Mouse (Mus musculus): ENCODE data around the gene Ssc4d. TPM values are rescaled to one million over a fixed set of nuclear protein-coding genes. Genes with fewer than 3 reads are reported as not detected.
A peak's percentile ranks its signal among the peaks of the same experiment; 100 is the strongest.

Ssc4d gene
- polyA plus RNA-seq, 2 experiments: 2.6 to 6.6 TPM

DNA sequence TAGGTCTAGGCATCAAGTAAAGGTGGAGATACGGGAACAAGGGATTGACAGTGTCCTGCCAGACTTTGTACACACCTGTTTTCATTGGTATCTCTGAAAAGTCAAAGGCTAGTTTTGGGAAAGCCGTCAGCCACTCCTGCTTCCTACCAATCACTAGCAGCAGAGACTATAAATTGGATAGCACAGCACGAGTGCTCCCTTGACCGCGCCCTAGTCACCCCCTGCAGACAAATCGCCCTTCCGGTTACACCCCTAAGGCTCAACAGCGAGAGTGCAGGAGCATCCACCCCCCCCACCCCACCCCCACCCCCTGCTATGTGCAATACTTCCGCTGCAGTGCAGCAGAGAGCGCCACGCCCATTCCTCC lies 12.2 kb downstream of the Ssc4d start:
- Histone ChIP-seq H3K4me1 (ENCODE audit: control insufficient read depth, insufficient read depth, low read length) (peaks cover 21% of the 10 kb centered on the region), H3K9me3 (ENCODE audit: control insufficient read depth, low read length) (no peaks in the 10 kb centered on the region), H3K9ac (ENCODE audit: low read depth, low read length, severe bottlenecking) (peak overlapping the region; percentile 38; the same call in 1 of the 2 replicates), H3K4me3 (replicated peaks; ENCODE audit: low read length) (peak overlapping the region; percentile 67), H3K36me3 (ENCODE audit: control insufficient read depth, insufficient read depth, low read length) (no peaks in the 10 kb centered on the region), H3K27ac (replicated peaks; ENCODE audit: low read depth, low read length) (peak overlapping the region; percentile 92), H3K27me3 (ENCODE audit: control insufficient read depth, insufficient read depth, low read length) (no peaks in the 10 kb centered on the region), H3K4me2 (replicated peaks; ENCODE audit: low read depth, low read length, severe bottlenecking) (peak overlapping the region; percentile 93)
- DNase-seq (ENCODE audit: low spot score) (no peak), ATAC-seq (ENCODE audit: low FRiP score, low read depth) (no peak)
- WGBS: under 1% methylated on average over 11 of the region's 11 CpGs
- no peak for TF ChIP-seq POLR2A (IDR thresholded peaks at IDR 0.05; ENCODE audit: borderline replicate concordance, extremely low read depth, insufficient read depth, insufficient read length)

DNA sequence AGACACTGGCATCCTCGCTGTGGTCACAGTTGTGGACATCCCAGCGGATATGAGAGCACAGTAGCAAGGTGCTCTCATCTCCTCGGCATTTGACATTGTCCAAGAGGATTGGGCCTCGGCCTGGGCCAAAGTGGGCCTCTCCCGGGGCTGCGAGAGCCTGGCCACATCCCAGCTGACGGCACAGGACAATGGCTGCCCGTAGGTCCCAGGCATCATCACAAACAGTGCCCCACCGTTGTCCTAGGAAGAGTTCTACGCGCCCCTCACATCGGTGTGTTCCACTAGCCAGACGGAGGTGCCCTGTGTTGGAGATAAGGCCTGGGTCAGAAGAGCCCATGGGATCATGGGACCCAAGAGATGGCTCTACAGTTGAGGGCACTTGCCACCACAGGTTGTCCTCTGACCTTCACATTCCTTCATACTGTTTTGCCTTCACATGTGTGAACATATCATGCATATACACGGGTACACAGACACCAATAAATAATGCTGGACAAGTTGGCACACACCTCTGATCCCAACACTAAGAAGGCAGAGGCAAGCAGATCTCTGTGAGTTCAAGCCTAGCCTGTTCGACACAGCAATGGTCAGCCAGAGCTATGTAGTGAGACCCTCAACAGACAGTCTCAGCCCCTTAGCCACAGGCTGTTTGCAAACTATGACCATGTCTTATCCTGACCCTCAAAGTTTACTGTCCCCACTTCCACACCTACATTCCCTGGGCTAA lies 13.3 kb downstream of the Ssc4d start:
- no peak for DNase-seq (ENCODE audit: low spot score)
- H3K4me3 ChIP-seq (replicated peaks; ENCODE audit: low read length): 0 out of 2 replicates have a peak overlapping the region, but pooled peaks have one; percentile 67
- WGBS: 96% methylated on average over 15 of the region's 15 CpGs
- no peak for ATAC-seq (ENCODE audit: low FRiP score, low read depth)
- peak overlapping the region; percentile 92; the same call in 1 of the 2 replicates for H3K27ac ChIP-seq (replicated peaks; ENCODE audit: low read depth, low read length)
- no peak overlapping the region for H3K9ac ChIP-seq (ENCODE audit: low read depth, low read length, severe bottlenecking)
- no peaks in the 10 kb centered on the region for H3K36me3 ChIP-seq (ENCODE audit: control insufficient read depth, insufficient read depth, low read length)
- no peaks in the 10 kb centered on the region for H3K27me3 ChIP-seq (ENCODE audit: control insufficient read depth, insufficient read depth, low read length)
- H3K4me1 ChIP-seq (ENCODE audit: control insufficient read depth, insufficient read depth, low read length): peaks cover 25% of the 10 kb centered on the region
- H3K9me3 ChIP-seq (ENCODE audit: control insufficient read depth, low read length): no peaks in the 10 kb centered on the region
- 0 out of 2 replicates have a peak overlapping the region, but pooled peaks have one; percentile 7 for H3K4me2 ChIP-seq (replicated peaks; ENCODE audit: low read depth, low read length, severe bottlenecking)
- TF ChIP-seq POLR2A (IDR thresholded peaks at IDR 0.05; ENCODE audit: borderline replicate concordance, extremely low read depth, insufficient read depth, insufficient read length): no peak

- no peak overlapping the region for H3K27ac ChIP-seq (replicated peaks; ENCODE audit: low read depth, low read length)
- DNase-seq (ENCODE audit: low spot score): no peak
- H3K4me1 ChIP-seq (ENCODE audit: control insufficient read depth, insufficient read depth, low read length): peaks cover 19% of the 10 kb centered on the region
- H3K4me2 ChIP-seq (replicated peaks; ENCODE audit: low read depth, low read length, severe bottlenecking): no peak overlapping the region
- no peaks in the 10 kb centered on the region for H3K36me3 ChIP-seq (ENCODE audit: control insufficient read depth, insufficient read depth, low read length)
- 94% methylated on average over 7 of the region's 7 CpGs for WGBS
- no peak for ATAC-seq (ENCODE audit: low FRiP score, low read depth)
- H3K9ac ChIP-seq (ENCODE audit: low read depth, low read length, severe bottlenecking): no peak overlapping the region
- H3K9me3 ChIP-seq (ENCODE audit: control insufficient read depth, low read length): no peaks in the 10 kb centered on the region
- H3K27me3 ChIP-seq (ENCODE audit: control insufficient read depth, insufficient read depth, low read length): no peaks in the 10 kb centered on the region
- TF ChIP-seq POLR2A (IDR thresholded peaks at IDR 0.05; ENCODE audit: borderline replicate concordance, extremely low read depth, insufficient read depth, insufficient read length): no peak
- H3K4me3 ChIP-seq (replicated peaks; ENCODE audit: low read length): no peak overlapping the region
These were observed 14.4 kb downstream of the Ssc4d start for GRCm38 (mm10) chr5:135959911-135960310.

GRCm38 (mm10) chr5:135958367-135958766 lies 16.0 kb downstream of the Ssc4d start:
- DNase-seq (ENCODE audit: low spot score): no peak
- TF ChIP-seq POLR2A (IDR thresholded peaks at IDR 0.05; ENCODE audit: borderline replicate concordance, extremely low read depth, insufficient read depth, insufficient read length): no peak
- Histone ChIP-seq H3K4me1 (ENCODE audit: control insufficient read depth, insufficient read depth, low read length) (peaks cover 19% of the 10 kb centered on the region), H3K9ac (ENCODE audit: low read depth, low read length, severe bottlenecking) (no peak overlapping the region), H3K4me2 (replicated peaks; ENCODE audit: low read depth, low read length, severe bottlenecking) (no peak overlapping the region; the same call in 1 of the 2 replicates), H3K9me3 (ENCODE audit: control insufficient read depth, low read length) (no peaks in the 10 kb centered on the region), H3K27me3 (ENCODE audit: control insufficient read depth, insufficient read depth, low read length) (no peaks in the 10 kb centered on the region), H3K27ac (replicated peaks; ENCODE audit: low read depth, low read length) (peak overlapping the region; percentile 79), H3K36me3 (ENCODE audit: control insufficient read depth, insufficient read depth, low read length) (no peaks in the 10 kb centered on the region), H3K4me3 (replicated peaks; ENCODE audit: low read length) (no peak overlapping the region)
- no peak for ATAC-seq (ENCODE audit: low FRiP score, low read depth)
- WGBS: 83% methylated on average over 4 of the region's 4 CpGs

GRCm38 (mm10) chr5:135957207-135957974 lies 16.9 kb downstream of the Ssc4d start:
- ATAC-seq (ENCODE audit: low FRiP score, low read depth): peak; percentile 87
- Histone ChIP-seq H3K4me3 (replicated peaks; ENCODE audit: low read length) (peak overlapping the region; percentile 32), H3K9ac (ENCODE audit: low read depth, low read length, severe bottlenecking) (no peak overlapping the region), H3K27me3 (ENCODE audit: control insufficient read depth, insufficient read depth, low read length) (no peaks in the 10 kb centered on the region), H3K36me3 (ENCODE audit: control insufficient read depth, insufficient read depth, low read length) (no peaks in the 10 kb centered on the region), H3K4me1 (ENCODE audit: control insufficient read depth, insufficient read depth, low read length) (peaks cover 19% of the 10 kb centered on the region), H3K27ac (replicated peaks; ENCODE audit: low read depth, low read length) (peak overlapping the region; percentile 83), H3K4me2 (replicated peaks; ENCODE audit: low read depth, low read length, severe bottlenecking) (peak overlapping the region; percentile 57), H3K9me3 (ENCODE audit: control insufficient read depth, low read length) (no peaks in the 10 kb centered on the region)
- 7% methylated on average over 28 of the region's 28 CpGs for WGBS
- DNase-seq (ENCODE audit: low spot score): peak; percentile 100
- peak; percentile 71; the same call in 1 of the 2 replicates for TF ChIP-seq POLR2A (IDR thresholded peaks at IDR 0.05; ENCODE audit: borderline replicate concordance, extremely low read depth, insufficient read depth, insufficient read length)

All from limb, embryonic 14.5 days (tissue).